Mouse (Mus musculus) G1E (cell line): ENCODE measurements around the gene Gm20431.

Experiments
- CTCF ChIP-seq: IDR thresholded peaks from 2 replicates; pipeline ENCODE4 v1.5.1; 2012; ENCODE audit warnings: low read depth, low read length, inconsistent platforms, mixed read lengths
- GATA1 ChIP-seq: IDR thresholded peaks from 2 replicates; pipeline ENCODE4 v1.6.1; 2012; ENCODE audit warnings: borderline replicate concordance, low read length, inconsistent platforms, mixed read lengths
- GATA2 ChIP-seq: IDR thresholded peaks from 2 replicates; pipeline ENCODE4 v1.6.1; 2012; ENCODE audit warnings: low read depth, low read length, inconsistent platforms, borderline replicate concordance
- POLR2AphosphoS5 ChIP-seq: IDR thresholded peaks from 2 replicates; pipeline ENCODE4 v1.6.1; 2012; ENCODE audit warnings: low read depth, low read length, inconsistent platforms; ENCODE audit not compliant: insufficient replicate concordance

DNA sequence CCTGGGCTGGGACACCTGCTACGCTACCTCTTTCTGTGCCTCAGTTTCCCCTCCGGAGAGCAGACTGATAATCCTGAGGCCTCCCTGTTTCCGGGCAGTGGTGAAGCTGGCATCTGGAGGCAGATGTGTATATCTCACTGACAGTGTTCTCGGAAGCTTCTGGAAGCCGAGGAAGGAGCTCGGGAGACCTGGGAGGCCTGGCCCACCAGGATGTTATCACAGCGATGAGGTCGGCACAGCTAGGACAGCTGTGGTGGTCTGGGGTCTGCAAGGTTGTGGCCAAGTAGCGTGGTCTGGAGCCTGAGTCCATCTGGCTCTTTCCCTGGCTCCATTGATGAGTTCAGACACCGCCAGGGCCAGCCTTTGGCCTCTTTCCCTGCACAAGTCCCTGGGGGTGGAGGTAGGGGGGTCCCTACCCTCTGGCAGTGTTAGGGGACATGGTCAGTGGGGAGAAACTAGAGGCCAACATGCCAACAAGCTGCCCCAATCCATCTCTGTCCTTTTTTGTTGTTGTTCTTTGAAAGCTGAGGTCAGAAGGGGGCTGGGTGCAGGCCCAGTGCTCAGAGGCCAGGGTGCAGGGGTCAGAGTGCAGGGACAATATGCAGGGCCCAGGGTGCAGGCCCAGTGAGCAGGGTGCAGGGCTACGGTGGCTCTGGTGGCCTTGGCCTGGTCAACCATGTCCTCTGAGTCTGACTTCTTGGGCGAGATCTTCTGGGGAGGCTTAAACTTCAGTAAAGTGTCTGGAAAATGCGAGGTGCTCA, 96.6 kb downstream of the Gm20431 start:
- TF ChIP-seq CTCF (no peak), GATA1 (no peak), POLR2AphosphoS5 (no peak), GATA2 (no peak)
